Mouse (Mus musculus) layer of hippocampus, adult 11-12 months (tissue): ENCODE results near the gene Pam16.

Experiments used
- DNase-seq: peaks from one replicate; pipeline ENCODE4 v3.0.0; 2022; ENCODE audit warnings: low spot score

Pam16 gene

DNA sequence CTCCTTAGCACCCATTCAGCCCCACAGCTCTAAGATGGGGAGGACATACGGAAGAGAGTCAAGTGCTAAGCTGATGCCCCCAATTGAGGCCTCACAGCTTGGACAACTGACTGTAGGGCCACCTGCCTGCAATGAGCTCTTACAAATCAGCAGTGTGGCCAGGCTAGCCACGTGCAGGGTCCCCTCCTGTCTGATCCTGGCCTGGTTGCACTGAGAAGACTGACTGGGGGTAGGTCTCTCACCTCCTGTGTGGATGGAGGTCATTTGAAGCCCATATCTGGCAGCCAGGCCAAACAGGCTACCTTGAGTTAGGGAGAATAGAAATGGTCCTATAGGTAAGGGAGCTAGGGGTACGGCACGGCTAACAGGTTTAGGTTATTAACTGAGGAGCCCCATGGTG is 21.1 kb upstream of the Pam16 start:
- no peak for DNase-seq

DNA sequence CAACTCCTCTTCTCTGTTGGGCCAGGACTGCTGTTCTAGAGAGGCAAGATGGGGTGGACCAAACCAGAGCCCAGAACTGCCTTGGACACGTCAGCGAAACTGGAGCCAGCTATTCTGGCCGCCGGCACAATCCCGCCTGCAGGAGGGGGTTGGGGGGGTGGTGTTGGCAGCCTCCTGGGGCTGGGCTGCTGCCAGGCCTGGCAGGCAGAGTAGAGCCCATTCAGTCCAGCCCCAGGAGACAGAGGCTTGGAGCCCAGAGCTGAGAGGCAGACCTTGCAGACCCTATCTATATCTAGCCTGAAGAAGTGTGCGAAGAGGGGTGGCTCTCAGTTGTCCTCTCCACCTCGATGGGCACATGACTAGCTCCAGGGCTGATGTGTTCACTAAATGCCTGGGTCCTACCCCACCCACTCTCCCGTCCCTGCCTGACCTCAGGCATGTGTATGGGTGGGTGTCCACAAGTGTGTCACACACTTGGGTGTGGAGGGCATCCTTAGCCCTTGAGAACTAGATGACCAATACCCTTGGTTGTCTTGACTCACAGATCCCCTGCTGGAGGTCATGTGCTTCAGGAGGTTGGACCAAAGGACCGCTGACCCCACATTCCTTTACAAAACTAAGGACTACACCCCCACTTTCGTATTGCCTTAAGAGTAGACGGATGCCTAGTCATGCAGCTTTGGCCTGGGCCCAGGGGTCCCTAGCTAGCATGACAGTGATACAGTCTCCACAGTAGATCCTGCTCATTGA is 19.1 kb upstream of the Pam16 start:
- DNase-seq, result peak; percentile 81

DNA sequence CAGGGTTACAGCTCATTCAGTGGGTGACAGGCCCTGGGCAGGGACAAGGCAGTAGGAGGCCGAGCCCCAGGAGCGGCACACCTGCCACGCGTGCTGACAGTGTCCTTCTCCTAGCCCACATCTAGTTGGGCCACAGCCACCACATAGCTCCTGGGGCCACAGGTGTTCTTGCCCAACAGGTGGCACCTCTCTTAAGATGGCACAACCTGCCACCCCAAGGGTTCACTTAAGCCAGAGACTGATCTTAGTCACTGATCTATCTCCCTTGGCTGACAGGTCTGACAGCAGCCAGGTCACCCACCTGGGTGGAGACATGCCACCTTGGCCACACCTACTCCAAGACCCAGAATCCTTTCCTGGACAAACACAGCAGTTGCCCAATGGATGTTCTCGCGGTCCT is 18.1 kb upstream of the Pam16 start:
- no peak for DNase-seq

DNA sequence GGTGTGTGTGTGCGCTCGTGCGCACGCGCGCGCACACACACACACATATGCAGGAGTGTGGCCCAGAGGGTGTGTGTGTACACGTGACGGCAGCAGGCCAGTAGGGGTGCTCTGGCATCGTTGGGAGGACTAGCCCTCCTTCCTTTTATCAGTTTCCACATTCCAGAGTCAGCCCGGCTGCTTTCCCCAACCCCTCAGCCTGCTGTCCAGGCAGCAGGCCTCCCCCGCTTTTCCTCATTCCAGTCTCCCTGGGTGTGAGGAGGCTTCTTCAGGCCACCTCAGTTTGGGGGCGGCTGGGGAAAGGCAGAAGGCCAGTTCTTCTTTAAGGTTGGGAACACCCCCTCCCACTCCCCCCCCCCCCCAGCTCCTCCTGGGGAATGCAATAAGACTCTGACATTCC is 17.4 kb upstream of the Pam16 start:
- DNase-seq, result no peak

DNA sequence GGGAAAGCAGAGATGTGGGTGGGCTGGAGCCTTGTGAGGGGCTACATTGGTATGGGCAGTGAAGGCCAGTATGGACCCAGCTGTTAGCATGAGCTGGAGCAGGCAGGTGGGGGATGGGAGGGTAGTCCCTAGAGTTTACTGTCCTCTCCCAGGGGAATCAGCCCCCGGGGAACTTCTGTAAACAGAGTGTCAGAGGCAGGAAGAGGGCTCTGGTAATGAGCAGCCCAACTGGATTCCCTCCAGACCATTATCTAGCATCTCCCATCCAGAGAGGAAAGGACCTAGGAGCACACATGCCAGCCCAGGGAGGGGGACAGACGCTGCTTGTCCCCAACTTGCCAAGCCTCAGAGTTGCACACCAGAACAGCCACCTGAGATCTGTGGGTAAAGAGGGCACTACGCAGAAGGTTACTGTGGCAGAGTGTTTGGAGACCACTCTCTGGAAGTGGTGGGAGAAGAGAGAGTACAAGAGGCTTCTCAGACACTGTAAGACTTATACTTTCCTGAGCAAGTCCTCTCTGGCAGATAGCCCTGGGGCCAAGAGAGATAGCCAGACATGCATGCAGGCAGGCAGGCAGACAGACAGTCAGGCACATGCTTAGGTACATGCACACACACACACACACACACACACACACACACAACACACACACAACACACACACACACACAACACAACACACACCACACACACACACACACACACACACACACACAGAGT is 16.5 kb upstream of the Pam16 start:
- DNase-seq, result no peak

DNA sequence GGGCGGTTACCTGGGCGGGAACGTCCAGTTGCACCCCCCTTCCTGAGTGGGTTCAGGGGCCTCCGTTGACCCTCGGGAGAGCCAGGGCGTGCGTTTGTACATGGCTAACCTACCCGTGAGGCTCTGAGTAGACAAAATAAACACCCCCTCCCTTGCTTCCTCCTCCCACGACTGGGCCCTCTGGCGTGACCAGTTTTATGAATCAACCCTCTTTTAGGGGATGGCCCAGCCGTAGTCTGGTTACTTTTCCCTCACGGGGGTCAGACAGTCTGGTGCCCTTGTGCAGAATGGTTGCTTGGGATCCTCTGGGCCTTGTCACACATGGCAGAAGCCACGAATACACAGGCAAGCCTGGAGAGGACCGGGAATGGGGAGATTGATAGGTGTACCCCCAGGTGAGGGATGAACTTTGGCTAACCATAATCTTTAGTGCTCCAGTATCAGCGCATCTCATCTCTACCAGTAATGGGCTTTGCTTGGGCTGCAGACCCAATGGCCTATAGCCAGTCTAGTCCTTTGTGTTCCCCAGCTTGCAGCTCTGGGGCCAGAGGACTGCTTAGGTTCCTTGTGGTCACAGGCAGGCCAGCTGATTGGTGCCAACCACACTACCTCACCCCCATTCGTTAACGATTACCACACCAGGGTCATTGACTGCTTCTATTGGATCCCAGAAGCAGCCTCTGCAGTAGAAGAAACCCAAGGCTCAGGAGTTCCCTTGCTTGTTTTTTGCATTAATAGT is 15.6 kb upstream of the Pam16 start:
- no peak for DNase-seq

DNA sequence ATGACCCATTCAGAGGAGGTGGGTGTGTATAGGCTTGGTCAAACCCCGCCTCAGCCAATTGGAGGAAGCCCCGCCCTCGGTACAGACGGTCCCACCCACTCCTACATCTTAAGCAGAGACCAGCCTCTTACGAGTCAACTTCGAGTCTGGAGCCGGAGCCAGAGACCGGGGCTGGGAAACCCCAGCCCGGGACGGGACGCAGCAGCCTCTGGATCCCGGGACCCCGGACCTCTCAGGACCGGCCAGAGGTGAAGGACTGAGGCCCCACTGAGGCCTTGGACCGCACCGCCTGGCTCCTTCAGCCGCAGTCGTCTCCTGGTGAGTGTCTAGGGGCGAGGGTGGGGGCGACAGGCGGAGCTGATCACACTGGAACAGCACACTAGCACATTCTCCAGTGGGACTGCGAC is 15.0 kb upstream of the Pam16 start, which contains the start of the genes Vasn and Dnaja3:
Vasn (plus strand) TSS at position 111 of the 407 bp plus-strand sequence.
Dnaja3 (plus strand) TSS at position 159 of the 407 bp plus-strand sequence.
- DNase-seq, result peak; percentile 71

DNA sequence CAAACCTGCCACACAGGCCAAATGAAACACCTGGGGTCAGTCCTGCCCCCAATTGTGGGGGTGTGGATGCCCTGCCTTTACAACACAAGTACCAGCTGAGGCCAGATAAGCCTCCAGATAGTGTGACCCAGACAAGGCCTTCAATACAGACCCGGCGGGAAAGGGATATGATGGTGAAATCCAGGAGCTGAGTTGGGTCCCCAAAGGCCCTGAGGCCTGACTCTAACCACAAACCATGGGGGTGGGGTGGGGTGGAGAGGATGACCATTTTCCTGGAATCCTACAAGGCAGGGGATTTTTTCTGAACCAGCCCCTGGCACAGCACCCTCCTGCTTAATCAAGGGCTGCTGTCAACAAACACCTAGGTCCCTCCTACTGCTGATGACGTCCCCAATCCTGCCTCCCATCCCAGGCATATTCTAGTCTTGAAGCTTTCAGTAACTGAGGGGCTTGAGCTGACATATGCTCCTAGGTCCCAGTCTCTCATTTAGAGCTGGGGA is 14.2 kb upstream of the Pam16 start:
- no peak for DNase-seq

DNA sequence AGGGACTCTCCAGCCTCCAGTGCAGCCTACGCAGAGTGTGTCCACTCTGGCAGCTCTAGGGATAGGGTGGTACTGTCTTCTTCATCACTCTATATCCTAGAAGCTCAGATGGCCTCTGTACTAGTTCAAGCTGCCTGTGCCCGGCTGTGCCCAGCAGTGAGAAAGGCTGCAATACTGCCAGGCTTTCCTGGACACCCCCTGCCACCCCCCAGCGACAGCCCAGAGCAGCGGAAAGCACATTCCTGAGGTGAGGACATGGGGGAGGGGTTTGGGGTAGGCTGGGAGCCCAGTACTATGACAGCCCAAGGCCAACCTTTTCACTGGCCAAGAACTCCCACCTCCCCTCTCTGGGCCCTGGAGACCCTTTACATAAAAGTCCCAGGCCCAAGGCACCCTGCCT is 11.0 kb upstream of the Pam16 start:
- DNase-seq, result no peak

DNA sequence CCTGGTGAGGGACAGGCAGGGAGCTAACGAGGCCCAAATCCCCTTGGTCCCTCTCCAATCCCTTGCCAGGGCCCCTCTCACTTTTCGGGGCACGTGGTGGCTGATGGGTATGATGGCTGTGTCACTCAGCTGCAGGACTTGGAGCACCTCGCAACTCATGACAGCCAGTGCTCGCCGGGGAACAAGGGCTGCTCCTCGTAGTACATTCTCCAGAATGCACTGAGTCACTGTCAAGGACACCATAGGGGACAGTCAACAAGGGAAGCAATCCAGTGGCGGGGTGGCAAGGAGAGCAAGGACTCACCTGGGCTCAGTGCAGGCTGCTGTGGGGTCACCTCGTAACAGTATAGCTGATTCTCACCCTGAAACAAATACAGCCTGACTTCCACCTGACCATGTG is 9.9 kb upstream of the Pam16 start:
- DNase-seq, result no peak

DNA sequence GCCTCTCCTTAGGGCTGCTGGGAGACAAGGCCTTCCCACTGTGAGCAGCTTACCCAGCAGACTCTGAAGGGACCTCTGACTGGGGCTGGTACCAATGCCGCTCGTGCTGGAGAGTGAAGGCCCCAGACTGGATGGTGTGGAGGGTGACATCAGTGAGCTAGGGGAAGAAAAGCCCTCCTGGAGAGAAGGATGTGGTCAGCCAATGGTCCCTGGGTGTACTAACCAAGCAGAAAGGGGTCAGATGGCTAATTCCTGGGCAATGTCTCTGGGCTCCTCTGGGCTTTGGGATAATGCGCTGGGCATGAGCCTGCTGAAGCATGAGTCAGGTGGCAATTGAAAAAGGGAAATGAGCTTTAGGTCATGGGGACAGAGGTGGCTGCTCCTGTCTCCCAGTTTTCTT is 8.9 kb upstream of the Pam16 start:
- no peak for DNase-seq

DNA sequence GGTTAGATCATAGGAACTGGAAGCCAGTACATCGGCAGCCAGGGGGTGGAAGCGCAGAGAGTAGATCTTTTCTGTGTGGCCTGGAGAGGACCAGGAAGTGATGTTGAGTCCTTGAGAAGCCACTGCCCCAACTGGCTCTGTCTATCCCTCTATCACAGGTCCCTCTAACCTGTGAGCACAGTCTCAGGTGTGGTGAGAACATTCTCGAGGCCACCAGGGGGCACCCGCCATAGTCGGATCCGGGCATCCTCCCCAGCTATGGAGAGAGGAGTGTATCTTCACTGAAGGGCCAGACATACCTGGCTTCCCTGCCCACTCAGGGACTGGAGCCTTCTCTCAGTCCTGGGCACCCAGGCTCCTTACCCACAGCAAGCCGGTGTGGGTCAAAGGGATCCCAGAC is 7.3 kb upstream of the Pam16 start:
- no peak for DNase-seq

DNA sequence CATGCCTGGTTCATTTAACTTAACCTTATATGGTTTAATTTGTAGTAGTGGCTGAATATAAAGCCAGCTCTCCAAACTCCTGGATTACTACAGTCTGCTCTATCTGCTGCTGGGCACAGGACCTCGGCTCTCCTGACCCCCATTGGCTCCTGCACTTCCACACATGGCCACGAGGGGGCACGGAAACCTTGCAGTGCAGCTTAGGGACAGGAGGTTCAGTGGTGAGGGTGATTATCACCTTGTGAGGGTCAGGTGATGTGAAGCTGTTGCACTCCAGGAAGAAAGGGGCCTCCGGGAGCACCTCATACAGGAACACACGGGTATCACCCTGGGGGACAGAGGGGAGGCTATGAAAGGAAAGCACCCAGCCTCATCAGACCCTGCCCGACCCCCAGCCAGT is 5.2 kb upstream of the Pam16 start:
- peak; percentile 79 for DNase-seq

DNA sequence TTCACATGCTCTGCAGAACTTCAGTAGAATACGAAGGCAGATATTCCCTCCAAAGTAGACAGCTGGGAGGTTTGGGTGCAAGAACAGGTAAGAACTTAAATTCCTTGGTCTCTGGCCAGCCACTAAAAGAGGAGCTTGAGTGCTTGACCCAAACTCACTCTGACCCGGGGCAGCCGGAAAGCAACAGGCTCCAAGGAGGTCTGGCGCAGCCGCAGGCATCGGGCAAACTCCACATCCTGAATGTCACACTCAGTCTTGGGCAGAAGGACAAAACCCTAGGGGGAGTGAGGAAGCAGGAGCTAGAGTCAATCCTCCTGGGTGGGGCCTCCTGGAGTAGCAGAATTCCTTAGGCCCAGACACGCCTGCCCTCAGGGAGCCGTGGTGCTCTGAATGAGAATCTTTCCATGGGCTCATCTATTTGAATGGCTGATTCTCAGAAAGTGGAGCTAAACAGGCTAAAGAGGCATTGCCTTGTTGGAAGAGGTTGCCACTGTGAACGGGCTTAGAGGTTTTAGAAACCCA is 4.2 kb upstream of the Pam16 start:
- DNase-seq, result no peak

DNA sequence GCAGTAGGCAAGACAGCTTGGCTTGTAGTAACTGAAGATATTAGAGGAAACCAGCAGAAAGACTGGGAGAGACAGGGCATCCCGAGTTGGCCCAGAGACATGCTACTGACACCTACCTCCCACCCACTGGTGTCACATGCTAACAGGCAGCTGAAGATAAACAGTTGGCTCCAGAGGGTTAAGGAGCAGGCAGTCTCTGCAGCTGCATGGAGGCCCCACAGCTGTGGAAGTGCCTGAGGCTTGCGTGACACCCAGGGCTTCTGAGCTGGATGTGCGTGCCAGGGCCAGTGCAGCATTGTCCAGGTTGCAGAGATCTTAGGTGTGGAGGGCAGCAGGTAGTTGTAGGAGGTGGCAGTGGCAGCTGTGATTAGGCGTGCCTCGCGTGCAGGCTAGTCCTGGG is 2.3 kb upstream of the Pam16 start:
- no peak for DNase-seq

DNA sequence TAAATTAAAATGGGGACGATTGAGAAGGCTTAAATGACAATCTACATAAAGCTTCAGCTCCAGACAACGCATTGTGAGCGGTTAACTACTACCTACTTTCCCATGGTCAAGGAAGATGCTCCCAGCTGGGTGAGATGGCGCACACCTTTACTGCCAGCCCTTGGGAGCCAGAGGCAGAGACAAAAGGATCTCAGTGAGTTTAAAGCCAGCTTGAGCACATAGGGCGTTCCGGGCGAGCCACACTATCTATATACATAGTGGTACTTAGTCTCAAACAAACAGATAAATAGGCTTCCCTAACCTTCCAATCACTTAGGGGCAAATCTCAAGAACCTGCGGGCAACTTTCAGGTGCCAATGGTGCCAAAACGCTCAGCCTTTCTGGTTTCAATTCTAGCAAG is 714 bp downstream of the Pam16 start:
- DNase-seq, result no peak

DNA sequence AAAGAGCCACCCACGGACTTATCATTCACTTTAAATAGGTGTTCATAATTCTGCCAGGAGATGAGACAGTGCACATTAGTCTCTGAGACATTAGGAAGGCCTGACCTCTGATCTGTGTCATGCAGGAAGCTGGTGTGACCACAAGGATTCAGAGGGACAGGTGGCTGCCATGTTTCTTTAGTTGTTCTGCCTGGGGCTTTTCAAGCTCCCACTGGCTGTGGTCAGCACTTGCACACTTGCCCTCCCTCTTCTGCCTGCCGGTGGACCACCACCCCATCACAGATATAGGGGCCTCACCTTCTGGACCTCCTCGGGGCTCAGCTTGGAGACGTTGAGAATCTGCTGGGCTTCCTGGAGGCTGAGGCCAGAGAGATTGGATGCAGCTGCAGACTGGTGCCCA is 8.0 kb downstream of the Pam16 start:
- DNase-seq, result no peak

DNA sequence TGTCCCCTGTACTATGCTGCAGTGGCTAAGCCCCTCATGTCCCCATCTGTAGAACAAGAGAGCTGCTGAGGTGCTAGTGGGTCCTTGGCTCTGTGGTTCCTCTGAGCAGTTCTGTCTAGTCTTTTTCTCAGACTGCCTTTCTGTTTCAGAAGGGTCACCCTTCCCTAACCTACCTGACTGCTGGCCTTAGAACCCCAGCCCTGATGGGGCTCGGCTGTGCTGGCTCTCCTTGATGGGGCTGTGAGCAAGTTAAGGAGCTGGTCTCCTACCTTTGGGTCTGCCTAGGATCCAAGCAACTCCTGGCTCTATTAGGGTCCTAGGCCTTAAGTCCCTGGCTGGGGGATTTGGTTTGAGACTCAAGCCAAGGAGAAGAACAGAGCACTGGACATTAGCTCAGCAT is 9.5 kb downstream of the Pam16 start:
- no peak for DNase-seq

DNA sequence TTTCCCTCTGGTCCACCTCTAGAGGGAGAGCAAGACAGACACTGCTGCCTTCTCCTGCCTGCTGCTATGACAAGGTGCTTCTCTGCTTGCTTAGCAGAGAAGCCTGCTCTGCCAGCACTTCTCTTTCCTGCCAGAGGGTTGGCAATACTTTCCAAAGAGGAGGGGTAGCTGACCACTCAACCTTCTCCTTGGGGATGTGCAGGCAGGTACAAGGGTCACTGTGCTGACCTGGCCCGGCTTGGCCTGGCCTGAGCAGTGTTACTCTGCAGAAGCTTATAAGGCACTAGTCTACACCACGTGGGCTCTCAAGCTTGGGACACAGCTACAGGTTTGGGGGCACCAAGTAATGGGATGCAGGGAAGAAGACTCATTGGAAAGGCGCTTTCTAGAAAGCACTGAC is 10.1 kb downstream of the Pam16 start:
- DNase-seq, result no peak

DNA sequence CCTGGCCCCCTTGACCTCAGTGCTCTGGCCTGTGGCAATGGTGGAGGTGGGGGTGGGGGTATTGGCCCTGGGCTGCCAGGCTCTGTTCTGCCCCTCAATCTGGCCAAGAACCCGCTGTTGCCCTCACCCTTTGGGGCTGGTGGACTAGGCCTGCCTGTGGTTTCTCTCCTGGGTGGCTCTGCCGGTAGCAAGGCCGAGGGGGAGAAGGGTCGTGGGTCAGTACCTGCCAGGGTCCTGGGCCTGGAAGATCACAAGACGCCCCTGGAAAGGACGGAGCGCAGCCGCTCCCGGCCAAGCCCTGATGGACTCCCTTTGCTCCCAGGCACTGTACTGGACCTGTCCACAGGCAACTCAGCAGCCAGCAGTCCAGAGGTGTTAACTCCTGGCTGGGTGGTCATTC is 11.1 kb downstream of the Pam16 start:
- no peak for DNase-seq

DNA sequence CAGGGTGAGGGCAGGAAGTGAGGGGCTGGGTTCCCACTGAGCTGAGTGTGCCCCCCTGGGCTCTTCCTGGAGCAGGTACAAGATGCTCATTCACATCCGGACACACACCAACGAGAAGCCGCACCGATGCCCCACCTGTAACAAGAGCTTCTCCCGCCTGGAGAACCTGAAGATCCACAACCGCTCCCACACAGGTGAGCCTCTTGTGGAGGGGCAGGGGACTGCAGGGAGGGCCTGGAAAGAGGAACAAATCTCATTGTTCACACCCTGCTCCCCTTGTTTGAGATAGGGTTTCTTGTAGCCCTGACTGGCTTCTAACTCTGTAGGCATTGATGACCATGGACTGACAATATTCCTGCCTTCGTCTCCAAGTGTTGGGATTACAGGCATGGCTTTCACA is 13.1 kb downstream of the Pam16 start:
- no peak for DNase-seq

DNA sequence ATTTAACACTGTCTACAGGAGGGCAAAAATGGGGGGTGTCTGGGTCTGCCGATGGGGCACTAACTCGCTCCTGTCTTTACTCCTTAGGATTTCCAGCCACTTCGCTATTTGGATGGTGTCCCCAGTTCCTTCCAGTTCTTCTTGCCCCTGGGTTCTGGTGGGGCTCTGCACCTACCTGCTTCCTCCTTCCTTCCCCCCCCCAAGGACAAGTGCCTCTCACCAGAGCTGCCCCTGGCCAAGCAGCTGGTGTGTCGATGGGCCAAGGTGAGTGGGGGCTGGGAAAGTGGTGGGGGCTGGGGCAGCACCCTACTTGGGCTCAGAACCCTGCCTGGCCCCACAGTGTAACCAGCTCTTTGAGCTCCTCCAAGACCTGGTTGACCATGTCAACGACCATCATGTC is 13.6 kb downstream of the Pam16 start:
- DNase-seq, result no peak
